Mouse (Mus musculus) hindbrain, postnatal 0 days (tissue): Measurements from ENCODE around the gene Cyb561a3. TPM values are rescaled to one million over a fixed set of nuclear protein-coding genes. Genes with fewer than 3 reads are reported as not detected.

Source experiments
- ATAC-seq: fragments of 200-750 bp; cut with Nextera tagmentation; 2 replicates; pipeline ENCODE4 v1.8.0; 2017; ENCODE audit warnings: mild to moderate bottlenecking, moderate TSS enrichment, moderate library complexity
- DNase-seq: peaks from one replicate; pipeline ENCODE4 v3.0.0-alpha.2; 2015; ENCODE audit warnings: low spot score
- H3K27ac ChIP-seq: fragments of 300-500 bp; sonication (generic); 2 replicates; pipeline ENCODE4 v1.5.1; 2014; ENCODE audit warnings: mild to moderate bottlenecking
- H3K27me3 ChIP-seq: fragments of 300-500 bp; sonication (generic); 2 replicates; pipeline ENCODE4 v1.6.1; 2014; ENCODE audit warnings: low read length, mixed read lengths; ENCODE audit not compliant: insufficient read depth
- H3K36me3 ChIP-seq: fragments of 300-500 bp; sonication (generic); 2 replicates; pipeline ENCODE4 v1.6.1; 2014; ENCODE audit warnings: low read length, mixed read lengths; ENCODE audit not compliant: insufficient read depth
- H3K4me1 ChIP-seq: fragments of 300-500 bp; sonication (generic); 2 replicates; pipeline ENCODE4 v1.6.1; 2014; ENCODE audit warnings: antibody characterized with exemption, low read length, mixed read lengths; ENCODE audit not compliant: insufficient read depth
- H3K4me2 ChIP-seq: fragments of 300-500 bp; sonication (generic); 2 replicates; pipeline ENCODE4 v1.6.1; 2014; ENCODE audit warnings: low read depth, mild to moderate bottlenecking, low read length, moderate library complexity, mixed read lengths
- H3K4me3 ChIP-seq: fragments of 300-500 bp; sonication (generic); 2 replicates; pipeline ENCODE4 v1.5.1; 2014; ENCODE audit warnings: low read length
- H3K9ac ChIP-seq: fragments of 300-500 bp; sonication (generic); replicated peaks from 2 replicates; pipeline ENCODE4 v1.6.1; 2014; ENCODE audit warnings: mild to moderate bottlenecking, low read length, moderate library complexity, mixed read lengths
- H3K9me3 ChIP-seq: fragments of 300-500 bp; sonication (generic); 2 replicates; pipeline ENCODE4 v1.6.1; 2016; ENCODE audit warnings: low read length, mixed read lengths
- CTCF ChIP-seq: IDR thresholded peaks from 2 replicates; pipeline ENCODE4 v1.5.1; 2016; ENCODE audit warnings: antibody characterized with exemption, control low read depth, low read depth
- WGBS: fragments of 180-500 bp; shearing (Covaris S2); extraction: QIAGEN DNeasy Blood & Tissue Kit; methylation state at CpG from one replicate; pipeline ENCODE4 v1.1.7; 2014; 5-methylcytosine and 5-hydroxymethylcytosine counted together
- polyA plus RNA-seq: library from polyadenylated mRNA; unstranded; fragments of >200 nt; fragmentation: Nextera tagmentation; extraction: Ambion mirVana; gene quantifications from 2 replicates; pipeline ENCODE4 v1.2.1, GENCODE M21; 2015
- total RNA-seq: library from RNA; depleted of rRNA; stranded (reverse); fragments of >200 nt; gene quantifications from 2 replicates; pipeline ENCODE4 v1.2.3, GENCODE M21; 2014

Gene Cyb561a3
- total and polyA plus RNA-seq, 2 experiments from 2014 or later = 15.6 to 18.0 TPM

GRCm38 (mm10) chr19:10591659-10592377, 14.8 kb downstream of the Cyb561a3 start:
- Histone ChIP-seq H3K4me3 (no peak overlapping the region), H3K27ac (no peak overlapping the region), H3K4me1 (no peaks in the 10 kb centered on the region), H3K36me3 (peaks cover 12% of the 10 kb centered on the region; the same call in 1 of the 2 replicates), H3K4me2 (no peak overlapping the region), H3K27me3 (no peaks in the 10 kb centered on the region), H3K9me3 (no peaks in the 10 kb centered on the region), H3K9ac (no peak overlapping the region)
- ATAC-seq (no peak), DNase-seq (no peak)
- no peak for TF ChIP-seq CTCF
- 93% methylated on average over 6 of the region's 6 CpGs for WGBS

GRCm38 (mm10) chr19:10598188-10598587, 21.2 kb downstream of the Cyb561a3 start:
- Histone ChIP-seq H3K4me1 (0 out of 2 replicates have a peak, but pooled peaks cover 4% of the 10 kb centered on the region), H3K36me3 (peaks cover 26% of the 10 kb centered on the region; the same call in 1 of the 2 replicates), H3K9me3 (no peaks in the 10 kb centered on the region), H3K4me3 (no peak overlapping the region), H3K27ac (no peak overlapping the region), H3K9ac (no peak overlapping the region), H3K4me2 (no peak overlapping the region), H3K27me3 (no peaks in the 10 kb centered on the region)
- TF ChIP-seq CTCF = peak; percentile 9; the same call in 1 of the 2 replicates
- ATAC-seq (no peak), DNase-seq (no peak)
- WGBS = 38% methylated on average over 3 of the region's 3 CpGs

GRCm38 (mm10) chr19:10599648-10600047, 22.7 kb downstream of the Cyb561a3 start:
- no peak for DNase-seq
- no peak for TF ChIP-seq CTCF
- 92% methylated on average over 2 of the region's 2 CpGs for WGBS
- no peak for ATAC-seq
- Histone ChIP-seq H3K4me1 (0 out of 2 replicates have a peak, but pooled peaks cover 4% of the 10 kb centered on the region), H3K36me3 (peaks cover 22% of the 10 kb centered on the region; the same call in 1 of the 2 replicates), H3K9ac (no peak overlapping the region), H3K4me2 (no peak overlapping the region), H3K9me3 (no peaks in the 10 kb centered on the region), H3K4me3 (no peak overlapping the region), H3K27ac (no peak overlapping the region), H3K27me3 (no peaks in the 10 kb centered on the region)

- peak overlapping the region; percentile 53 for H3K4me2 ChIP-seq
- H3K27me3 ChIP-seq = no peaks in the 10 kb centered on the region
- no peak for TF ChIP-seq CTCF
- DNase-seq (no peak), ATAC-seq (no peak)
- H3K4me3 ChIP-seq = peak overlapping the region; percentile 22
- peak overlapping the region; percentile 88 for H3K27ac ChIP-seq
- H3K9me3 ChIP-seq = no peaks in the 10 kb centered on the region
- peaks cover 15% of the 10 kb centered on the region; the same call in 1 of the 2 replicates for H3K36me3 ChIP-seq
- H3K9ac ChIP-seq = peak overlapping the region; percentile 52
- 1% methylated on average over 6 of the region's 6 CpGs for WGBS
- H3K4me1 ChIP-seq = peaks cover 11% of the 10 kb centered on the region
Observed at GRCm38 (mm10) chr19:10602247-10602769, 25.3 kb downstream of the Cyb561a3 start.

GRCm38 (mm10) chr19:10602787-10603186, 25.8 kb downstream of the Cyb561a3 start:
- ATAC-seq (peak; percentile 57), DNase-seq (peak; percentile 95)
- H3K9me3 ChIP-seq = no peaks in the 10 kb centered on the region
- 0% methylated on average over 9 of the region's 9 CpGs for WGBS
- no peaks in the 10 kb centered on the region for H3K27me3 ChIP-seq
- peaks cover 20% of the 10 kb centered on the region; the same call in 1 of the 2 replicates for H3K36me3 ChIP-seq
- H3K9ac ChIP-seq = peak overlapping the region; percentile 52
- H3K4me1 ChIP-seq = peaks cover 11% of the 10 kb centered on the region
- peak overlapping the region; percentile 22 for H3K4me3 ChIP-seq
- TF ChIP-seq CTCF = peak; percentile 91
- H3K4me2 ChIP-seq = peak overlapping the region; percentile 53
- H3K27ac ChIP-seq = peak overlapping the region; percentile 88

GRCm38 (mm10) chr19:10603660-10604523, 26.9 kb downstream of the Cyb561a3 start:
- H3K4me1 ChIP-seq = peaks cover 11% of the 10 kb centered on the region
- TF ChIP-seq CTCF = no peak
- no peak overlapping the region for H3K4me2 ChIP-seq

More at GRCm38 (mm10) chr19:10603660-10604523, 26.9 kb downstream of the Cyb561a3 start:
- Histone ChIP-seq H3K36me3 (peaks cover 28% of the 10 kb centered on the region), H3K9ac (no peak overlapping the region; the same call in 1 of the 2 replicates), H3K27ac (peak overlapping the region; percentile 93; the same call in 1 of the 2 replicates), H3K9me3 (no peaks in the 10 kb centered on the region), H3K27me3 (no peaks in the 10 kb centered on the region), H3K4me3 (no peak overlapping the region)
- ATAC-seq (no peak), DNase-seq (no peak)
- 84% methylated on average over 18 of the region's 18 CpGs for WGBS
